Mouse (Mus musculus) urinary bladder, adult 2 months (tissue): Measurements from ENCODE around the gene Ptgds. TPM values are rescaled to one million over a fixed set of nuclear protein-coding genes. Genes with fewer than 3 reads are reported as not detected.
A peak's percentile ranks its signal among the peaks of the same experiment; 100 is the strongest.

Source experiments
- DNase-seq: peaks from one replicate; pipeline ENCODE4 v3.0.0; 2022; ENCODE audit warnings: low spot score
- polyA plus RNA-seq: library from polyadenylated mRNA; depleted of rRNA; stranded (reverse); fragments of >200 nt; gene quantifications from 2 replicates; pipeline ENCODE4 v1.2.3, GENCODE M21; 2012

Ptgds gene
- polyA plus RNA-seq, 1 experiment: 0.74 TPM

DNA sequence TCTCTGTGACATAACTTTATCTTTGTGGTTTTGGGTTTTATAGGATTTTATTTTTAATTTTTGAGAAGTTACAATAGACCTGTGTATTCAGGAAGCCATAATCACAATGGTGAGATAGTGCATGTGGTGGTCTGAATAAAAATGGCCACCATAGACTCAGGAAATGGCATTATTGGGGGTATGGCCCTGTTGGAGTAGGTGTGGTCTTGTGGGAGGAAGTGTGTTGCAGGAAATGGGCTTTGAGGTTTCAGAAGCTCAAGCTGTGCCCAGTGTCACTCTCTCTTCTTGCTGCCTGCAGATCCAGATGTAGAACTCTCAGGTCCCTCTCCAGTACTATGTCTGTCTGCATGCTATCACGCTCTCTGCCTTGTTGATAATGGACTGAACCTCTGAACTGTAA, 10.7 kb upstream of the Ptgds start:
- no peak for DNase-seq

DNA sequence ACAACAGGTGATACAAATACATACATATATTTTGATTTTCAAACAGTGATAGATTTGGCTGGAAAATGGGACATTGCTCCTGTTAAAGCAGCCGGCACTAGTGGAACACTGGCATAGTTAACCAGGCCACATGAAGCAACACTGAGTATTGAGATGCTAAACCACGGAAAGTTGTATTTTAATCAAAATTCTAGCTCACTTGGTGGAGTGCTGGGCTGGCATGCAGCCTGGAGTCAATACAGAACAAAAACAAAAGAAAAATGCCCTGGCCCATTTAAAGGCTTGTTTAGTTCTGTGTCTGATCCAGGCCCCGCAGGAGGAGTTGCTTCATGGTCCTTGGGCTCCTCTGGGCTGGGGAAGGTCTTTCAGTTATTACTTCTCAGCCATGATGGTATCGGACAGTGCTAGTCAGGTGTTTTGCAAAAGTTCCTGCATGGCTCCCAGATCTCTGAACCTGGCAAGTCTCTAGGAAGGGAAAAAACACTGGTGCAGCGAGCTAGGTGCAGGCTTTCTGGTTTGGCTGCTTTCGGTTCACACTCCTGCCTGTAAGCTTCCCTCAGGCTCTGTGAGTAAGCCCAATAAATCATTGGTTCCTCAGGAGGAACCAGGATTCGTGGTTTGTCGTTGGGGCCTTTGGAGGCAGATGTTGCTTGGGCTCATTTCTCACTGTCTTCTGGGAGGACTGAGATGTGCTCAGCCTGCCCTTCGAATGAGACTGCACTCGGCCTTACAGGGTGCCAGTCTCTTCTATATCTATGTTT, 9.9 kb upstream of the Ptgds start:
- no peak for DNase-seq

- DNase-seq: no peak
Observed at GRCm38 (mm10) chr2:25477967-25478675, 8.3 kb upstream of the Ptgds start.

GRCm38 (mm10) chr2:25477541-25477940, 7.7 kb upstream of the Ptgds start:
- DNase-seq: no peak

DNA sequence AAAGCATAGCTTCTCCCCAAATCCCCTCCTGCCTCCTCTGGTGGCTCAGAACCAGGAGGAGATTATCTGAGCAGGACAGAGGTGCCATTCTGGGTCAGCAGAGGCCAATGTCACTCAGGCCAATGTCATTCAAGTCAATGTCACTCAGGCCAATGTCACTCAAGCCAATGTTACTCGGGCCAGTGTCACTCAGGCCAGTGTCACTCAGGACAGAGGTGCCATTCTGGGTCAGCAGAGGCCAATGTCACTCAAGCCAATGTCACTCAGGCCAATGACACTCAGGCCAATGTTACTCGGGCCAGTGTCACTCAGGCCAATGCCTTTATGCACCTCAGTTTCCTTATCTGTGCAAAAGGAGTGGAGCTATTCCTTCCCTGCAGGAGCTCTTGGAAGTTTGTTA, 2.7 kb upstream of the Ptgds start:
- no peak for DNase-seq

DNA sequence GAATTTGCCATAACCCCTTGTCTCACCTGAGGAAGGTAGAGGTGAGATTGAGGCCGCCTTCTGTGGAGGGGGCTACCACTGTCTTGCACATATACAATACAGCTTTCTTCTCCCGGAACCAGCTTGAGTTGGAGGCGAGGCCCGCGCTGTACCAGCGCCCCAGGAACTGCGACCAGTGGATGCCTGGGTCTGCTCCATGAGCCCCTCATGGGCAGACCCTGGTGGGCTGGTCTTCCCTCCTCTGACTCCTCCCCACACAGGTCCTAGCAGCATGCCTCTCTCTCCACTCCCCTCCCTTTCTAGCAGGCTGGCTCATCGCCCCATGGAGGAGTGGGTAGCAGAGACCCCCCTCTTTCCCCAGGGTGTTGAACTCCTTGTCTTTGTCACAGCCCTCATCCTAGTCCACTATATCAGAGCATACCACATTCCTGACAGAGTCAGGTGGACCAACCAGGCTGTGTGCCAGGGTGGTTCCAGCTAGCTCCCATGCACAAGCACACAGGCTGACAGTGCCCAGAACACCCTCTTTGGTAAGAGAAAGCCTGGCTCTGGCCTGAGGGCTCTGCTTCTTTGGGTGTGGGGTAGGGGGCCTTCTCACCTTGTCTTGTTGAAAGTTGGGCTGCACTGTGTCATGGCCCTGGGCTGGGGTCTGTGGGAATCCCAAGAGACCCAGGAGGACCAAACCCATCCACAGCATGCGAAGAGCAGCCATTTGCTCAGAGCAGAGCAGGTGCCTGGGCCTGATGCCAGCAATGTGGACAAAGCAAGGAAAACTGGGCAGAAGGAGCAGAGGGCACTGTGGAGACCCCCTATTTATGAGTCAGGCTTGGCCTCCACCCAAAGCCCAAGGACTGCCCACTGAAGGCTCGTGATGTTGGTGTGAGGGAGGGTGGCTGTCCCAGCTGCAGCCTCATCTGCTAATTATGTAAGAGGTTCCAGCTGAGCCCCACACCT, 607 bp downstream of the Ptgds start:
- DNase-seq: no peak

DNA sequence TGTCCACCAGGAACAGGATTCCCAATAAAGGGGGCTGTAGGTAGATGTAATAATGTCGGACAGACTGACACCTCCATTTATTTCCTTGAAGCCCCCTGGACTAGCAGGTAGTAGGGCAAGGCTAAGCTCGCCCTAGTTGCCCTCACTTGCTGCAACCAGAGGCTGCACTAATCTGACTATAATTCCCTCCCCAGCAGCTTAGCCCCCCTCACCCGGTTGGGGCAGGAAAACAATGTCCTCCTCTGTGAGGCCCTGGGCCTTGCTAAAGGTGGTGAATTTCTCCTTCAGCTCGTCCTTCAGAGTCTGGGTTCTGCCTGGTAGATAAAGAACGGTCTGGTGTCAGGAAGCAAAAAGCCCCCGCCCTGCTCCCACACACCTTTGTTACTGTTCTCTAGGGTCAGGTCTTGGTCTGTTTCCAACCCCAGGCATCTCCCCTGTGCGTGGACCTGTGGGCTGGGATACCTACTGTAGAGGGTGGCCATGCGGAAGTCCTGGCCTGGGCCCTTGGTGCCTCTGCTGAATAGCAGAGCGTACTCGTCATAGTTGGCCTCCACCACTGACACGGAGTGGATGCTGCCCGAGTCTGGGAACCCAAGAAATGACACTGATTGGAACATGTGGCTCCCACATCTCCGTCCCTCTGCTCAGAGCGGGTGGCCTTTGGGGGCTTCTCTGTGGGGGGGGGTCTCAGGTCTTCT, 2.1 kb downstream of the Ptgds start:
- no peak for DNase-seq

- DNase-seq: no peak
Observed at GRCm38 (mm10) chr2:25465816-25466635, 3.8 kb downstream of the Ptgds start.

DNA sequence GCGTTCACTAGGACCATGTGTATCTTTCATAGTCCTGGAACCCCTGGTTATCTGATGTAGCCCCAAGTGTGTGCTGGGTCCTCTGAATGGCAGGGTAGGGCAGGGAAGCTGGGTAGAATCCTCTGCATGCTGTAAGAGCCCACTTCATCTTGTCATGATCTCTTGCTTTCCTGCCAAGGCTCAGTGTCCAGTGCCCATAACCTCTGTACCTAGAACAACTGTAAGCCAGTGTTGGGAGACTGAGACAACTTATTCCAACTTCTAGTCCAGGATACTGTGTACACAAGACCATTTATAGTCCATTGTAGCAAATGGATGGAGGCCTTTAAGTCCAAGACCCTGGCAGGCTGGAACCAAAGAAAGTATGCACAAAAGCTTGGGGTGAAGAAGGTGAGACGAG, 4.6 kb downstream of the Ptgds start:
- DNase-seq: no peak

GRCm38 (mm10) chr2:25463630-25464029, 6.2 kb downstream of the Ptgds start:
- no peak for DNase-seq

DNA sequence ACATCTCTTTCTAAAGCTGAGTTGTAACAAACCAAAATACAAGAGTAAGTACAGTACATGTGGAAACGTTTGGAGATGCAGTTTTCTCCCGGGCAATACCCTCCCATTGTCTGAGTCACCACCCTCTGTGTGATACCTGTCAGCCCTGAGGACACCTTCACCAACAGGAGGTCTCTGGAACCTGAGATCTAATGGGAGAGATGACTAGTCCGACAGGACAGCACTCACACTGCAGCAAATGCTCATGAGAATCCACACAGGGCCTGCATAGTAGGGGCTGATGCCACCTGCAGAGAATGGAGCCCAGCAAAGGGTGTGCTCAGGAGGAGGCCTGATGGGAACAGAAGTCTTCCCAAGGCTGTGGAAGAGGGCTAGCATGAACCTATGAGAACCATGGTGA, 8.4 kb downstream of the Ptgds start:
- no peak for DNase-seq

GRCm38 (mm10) chr2:25460551-25461309, 9.1 kb downstream of the Ptgds start, which contains the start of gene Paxx:
TSS of gene Paxx (minus strand) at chr2:25461094.
- DNase-seq: peak; percentile 85

GRCm38 (mm10) chr2:25460135-25460534, 9.7 kb downstream of the Ptgds start:
- no peak for DNase-seq

DNA sequence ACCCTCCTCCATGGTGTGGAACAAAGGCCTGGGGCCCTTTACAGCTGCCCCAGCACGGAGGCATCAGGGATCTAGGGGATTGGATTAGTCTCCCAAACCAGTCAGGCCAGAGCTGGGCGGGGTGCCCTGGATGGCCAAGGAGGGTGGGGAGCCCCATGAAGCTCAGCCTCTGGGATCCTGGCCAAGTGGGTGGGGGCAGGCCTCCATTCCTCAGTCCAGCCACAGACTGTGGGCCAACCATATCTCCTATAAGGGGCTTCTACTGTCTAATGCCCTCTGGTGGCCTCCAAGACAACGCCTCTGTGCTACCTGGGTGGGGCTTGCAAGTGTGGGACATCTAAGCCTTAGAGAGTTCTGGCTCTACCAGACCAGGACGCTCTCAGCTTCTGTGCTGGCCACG, 10.9 kb downstream of the Ptgds start:
- no peak for DNase-seq

- DNase-seq: no peak
Observed at GRCm38 (mm10) chr2:25457022-25457896, 12.6 kb downstream of the Ptgds start.

DNA sequence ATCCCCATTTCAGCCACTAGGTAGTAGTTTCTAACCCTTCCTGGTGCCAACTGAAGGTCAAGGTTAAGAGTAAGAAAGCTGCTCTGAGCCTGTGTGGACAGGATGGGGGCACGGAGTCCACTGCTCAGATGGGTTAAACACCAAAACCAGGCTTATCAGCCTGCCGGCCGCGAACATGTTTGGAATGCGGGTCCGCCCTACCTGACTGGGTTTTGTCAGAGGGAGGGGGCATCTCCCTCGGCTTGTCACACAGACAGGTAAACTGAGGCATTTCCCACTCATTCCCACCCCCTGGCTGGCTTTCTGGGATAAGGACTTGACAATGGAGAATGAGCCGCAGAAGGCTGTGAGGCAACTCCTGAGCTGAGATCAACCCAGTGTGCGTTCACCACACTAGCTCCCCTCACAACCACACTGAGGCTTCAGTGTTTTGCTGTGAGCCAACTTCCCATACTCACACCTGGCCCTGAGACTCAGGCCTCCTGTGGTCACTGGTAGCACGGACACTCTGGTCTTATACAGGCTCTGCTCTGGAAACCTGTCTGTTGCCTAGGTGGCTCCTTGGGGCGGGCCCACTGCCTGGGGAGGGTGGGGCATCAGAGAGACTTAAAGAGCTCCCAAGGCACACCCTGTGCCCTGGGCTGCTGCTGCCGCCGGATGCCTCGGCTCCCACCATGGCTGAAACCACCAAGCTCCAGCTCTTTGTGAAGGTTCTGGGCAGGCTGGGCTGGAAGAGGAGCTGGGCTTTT, 13.5 kb downstream of the Ptgds start, which contains the start of gene Clic3:
Gene Clic3, plus strand, starts transcription at position 634 of the 749 bp plus-strand sequence.
- no peak for DNase-seq

GRCm38 (mm10) chr2:25452951-25453350, 16.9 kb downstream of the Ptgds start:
- DNase-seq: no peak
